Mouse (Mus musculus): ENCODE measurements around the gene Qrich1.

Gene Qrich1

DNA sequence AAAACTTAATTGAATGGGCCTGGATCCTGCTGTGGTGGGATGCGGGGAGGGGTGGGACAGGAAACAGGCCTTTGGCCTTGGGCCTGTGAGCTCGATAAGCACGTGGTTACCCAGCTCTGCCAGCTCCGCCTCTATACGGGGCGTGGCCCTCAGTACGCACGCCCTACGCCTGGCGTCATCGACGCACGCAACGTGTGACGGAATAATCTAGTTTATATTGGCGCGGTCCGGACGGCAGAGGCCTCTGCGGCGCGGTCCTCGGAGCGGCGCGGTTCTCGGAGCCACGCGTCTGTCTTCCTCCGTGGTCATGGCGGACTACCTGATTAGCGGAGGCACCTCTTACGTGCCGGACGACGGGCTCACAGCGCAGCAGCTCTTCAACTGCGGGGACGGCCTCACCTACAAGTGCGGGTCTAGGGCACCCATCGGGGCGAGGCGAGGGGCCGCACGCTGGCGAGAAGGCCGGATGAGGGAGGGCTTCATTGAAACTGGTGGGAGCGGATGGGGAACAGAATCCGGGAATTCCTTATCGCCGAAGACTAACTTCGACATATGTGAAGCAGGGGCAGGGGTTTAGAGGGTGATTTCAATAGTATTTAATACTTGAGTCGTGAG lies 43.7 kb downstream of the Qrich1 start, which contains the start of gene Impdh2:
Gene Impdh2, plus strand, starts transcription at position 60 of the 615 bp plus-strand sequence.
- in situ Hi-C loops (cut with MboI; ENCODE audit: unreplicated experiment in 2 of 2), result no loop called here

- in situ Hi-C loops (cut with MboI; ENCODE audit: unreplicated experiment in 2 of 2), result no loop called here
Measured at GRCm38 (mm10) chr9:108563671-108564070, 47.1 kb downstream of the Qrich1 start.

GRCm38 (mm10) chr9:108564131-108564530 lies 47.5 kb downstream of the Qrich1 start:
- in situ Hi-C loops (cut with MboI; ENCODE audit: unreplicated experiment in 2 of 2), result no loop called here

DNA sequence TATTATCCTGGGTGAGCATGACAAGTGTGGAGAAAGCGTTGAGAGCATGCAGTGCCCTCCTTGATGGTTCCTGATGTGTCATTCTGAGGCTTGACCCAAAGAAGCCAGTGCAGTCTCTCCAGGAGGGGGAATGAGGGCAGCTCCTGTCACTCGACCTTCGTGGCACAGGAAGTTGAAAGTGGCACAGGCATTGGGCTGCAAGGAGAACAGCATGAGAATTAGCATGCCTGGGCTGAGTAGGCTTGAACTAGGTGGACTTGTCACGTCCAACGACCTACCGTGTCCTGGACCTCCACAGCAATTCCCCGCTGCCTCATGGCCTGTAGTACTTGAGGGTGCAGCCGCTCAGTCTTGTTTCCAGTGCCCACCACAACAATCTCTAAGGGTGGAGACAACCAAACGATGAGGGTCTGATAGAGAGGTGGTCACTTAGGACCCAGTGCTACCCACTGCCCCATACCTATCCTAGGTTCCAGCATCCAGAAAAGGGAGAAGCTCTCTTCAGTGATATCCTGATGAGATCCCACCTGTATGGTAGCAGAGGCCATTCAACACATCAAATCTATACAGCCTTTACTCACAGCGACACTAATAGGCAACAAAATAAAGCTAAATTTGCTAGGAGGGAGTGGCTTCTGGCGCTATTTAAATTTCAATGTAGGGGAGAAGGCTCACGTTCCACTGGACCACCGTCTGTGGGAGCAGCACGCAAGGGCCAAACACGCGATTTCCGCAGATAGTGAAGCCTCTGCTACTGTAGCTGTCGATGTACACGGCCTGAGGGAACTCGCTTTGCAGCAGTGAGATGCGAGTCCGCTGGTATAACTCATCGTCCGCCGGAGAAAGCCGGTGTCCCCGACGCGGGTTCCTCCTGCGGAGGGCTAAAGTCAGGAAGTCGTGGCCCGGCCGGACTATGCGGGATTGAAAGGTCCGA lies 49.5 kb downstream of the Qrich1 start:
- in situ Hi-C loops (cut with MboI; ENCODE audit: unreplicated experiment in 2 of 2), result no loop called here

- in situ Hi-C loops (cut with MboI; ENCODE audit: unreplicated experiment in 2 of 2), result no loop called here
Measured at GRCm38 (mm10) chr9:108566815-108567776, 50.5 kb downstream of the Qrich1 start, which contains the start of gene Ndufaf3. Gene Ndufaf3 (minus strand): TSS chr9:108567434.

DNA sequence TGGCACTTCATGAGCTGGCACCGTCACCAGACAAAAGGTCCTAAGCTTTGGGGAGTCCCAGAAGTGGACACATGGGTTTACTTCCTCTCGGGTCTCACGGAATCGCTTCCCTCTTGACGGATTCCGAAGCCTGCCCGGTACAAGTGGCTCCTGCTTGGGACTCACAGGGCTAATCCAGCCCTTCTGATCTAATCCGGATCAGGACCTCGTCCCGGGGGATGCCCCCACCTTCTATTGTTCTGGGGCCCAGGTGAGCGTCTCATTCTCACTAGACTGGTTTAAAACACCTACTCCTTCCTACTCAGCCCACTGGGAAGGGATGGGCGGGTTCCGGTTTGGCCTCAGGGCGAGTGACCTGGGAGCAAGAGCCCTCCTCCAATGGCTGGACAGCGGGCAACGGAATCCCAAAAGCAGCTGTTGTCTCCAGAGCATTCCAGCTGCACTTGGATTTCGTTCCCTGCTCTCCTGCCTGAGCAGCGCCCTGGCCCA lies 51.4 kb downstream of the Qrich1 start:
- in situ Hi-C loops (cut with MboI; ENCODE audit: unreplicated experiment in 2 of 2), result no loop called here

- in situ Hi-C loops (cut with MboI; ENCODE audit: unreplicated experiment in 2 of 2), result no loop called here
Measured at GRCm38 (mm10) chr9:108568511-108568921, 51.9 kb downstream of the Qrich1 start.

DNA sequence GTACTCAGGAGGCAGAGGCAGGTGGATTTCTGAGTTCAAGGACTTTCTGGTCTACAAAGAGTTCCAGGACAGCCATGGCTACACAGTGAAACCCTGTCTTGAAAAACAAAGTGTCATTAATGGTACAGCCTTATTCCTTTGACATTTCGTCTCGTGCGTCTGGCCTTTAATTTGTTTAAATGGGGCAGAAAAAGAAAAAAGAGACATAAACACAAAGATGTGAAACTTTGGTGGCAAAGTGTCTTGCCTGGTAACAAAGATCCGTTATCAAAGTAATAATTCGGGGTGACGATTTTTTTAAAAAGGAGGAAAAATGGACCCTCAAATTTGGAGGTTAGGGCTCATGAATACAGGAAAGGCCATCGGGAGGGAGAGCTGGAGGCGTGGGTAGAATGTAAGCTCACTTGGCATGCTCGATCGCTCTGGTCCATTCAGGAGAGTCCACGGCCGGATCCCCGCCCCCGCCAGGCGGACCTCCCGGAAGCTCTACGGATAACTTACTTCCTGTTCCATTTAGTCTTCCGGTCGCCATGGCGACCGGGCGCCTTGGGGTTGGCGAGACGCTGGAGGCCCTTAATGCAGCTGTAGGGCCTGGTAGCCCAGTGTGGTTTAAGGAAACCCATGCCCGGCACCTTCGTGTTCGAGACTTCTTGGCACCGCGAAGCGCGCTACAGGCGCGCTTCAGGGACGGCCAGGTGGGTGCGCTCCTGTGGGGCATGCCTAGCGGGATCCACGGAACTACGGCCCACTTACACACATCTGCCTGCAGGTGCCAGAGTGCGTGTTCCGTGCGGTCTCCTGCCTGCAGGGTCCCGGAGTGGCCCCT lies 53.0 kb downstream of the Qrich1 start, which contains the start of gene Dalrd3:
Gene Dalrd3, plus strand, starts transcription at position 506 of the 826 bp plus-strand sequence.
- in situ Hi-C loops (cut with MboI; ENCODE audit: unreplicated experiment in 2 of 2), result no loop called here

- in situ Hi-C loops (cut with MboI; ENCODE audit: unreplicated experiment in 2 of 2), result no loop called here
Measured at GRCm38 (mm10) chr9:108570207-108570896, 53.7 kb downstream of the Qrich1 start.

DNA sequence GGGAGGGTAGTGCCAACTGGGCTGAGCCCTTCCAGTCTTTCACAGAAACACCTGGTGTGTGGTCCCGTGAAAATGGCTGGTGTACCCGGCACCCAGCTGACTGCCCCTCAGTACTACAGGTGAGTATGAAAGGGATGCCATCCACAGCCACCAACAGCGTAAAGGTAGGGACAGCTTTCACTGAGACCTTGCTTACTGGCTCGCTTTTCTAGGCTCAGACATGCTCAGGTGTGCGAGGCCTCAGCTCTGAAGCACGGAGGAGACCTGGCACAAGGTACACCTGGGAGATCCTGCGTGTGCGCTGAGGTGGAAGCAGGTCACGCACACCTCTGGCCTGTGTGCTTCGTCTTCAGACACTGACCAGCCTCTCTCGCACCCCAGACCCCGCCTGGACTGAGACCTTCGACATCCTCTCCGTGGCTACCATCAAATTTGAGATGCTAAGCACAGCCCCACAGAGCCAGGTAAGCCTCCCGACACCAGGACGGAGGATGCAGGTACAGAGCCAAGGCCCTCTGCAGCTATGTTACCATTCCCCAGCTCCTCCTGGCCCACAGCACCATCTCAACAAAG lies 54.9 kb downstream of the Qrich1 start:
- in situ Hi-C loops (cut with MboI; ENCODE audit: unreplicated experiment in 2 of 2), result no loop called here

- in situ Hi-C loops (cut with MboI; ENCODE audit: unreplicated experiment in 2 of 2), result no loop called here
Measured at GRCm38 (mm10) chr9:108572321-108572720, 55.7 kb downstream of the Qrich1 start.

GRCm38 (mm10) chr9:108573774-108574690 lies 57.4 kb downstream of the Qrich1 start:
- in situ Hi-C loops (cut with MboI; ENCODE audit: unreplicated experiment in 2 of 2), result no loop called here

DNA sequence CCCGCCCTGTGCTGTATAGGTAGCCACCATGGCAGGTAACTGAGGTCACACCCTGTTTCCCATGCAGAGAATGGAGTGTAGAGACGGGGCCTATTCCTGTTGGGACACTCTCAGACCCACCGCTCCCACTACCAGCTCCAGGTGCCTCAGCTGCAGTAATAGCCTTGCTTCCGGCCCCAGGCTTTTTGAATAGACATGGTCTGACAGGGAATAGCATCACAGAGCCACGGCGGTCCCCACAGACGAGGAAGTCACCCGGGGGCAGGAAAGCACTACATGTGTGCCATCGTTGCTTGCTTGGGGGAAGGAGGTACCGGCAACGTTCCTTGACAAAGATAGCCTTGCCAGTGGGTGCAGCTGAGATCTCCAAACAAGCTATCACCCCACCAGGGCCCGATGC lies 58.3 kb downstream of the Qrich1 start:
- in situ Hi-C loops (cut with MboI; ENCODE audit: unreplicated experiment in 2 of 2), result no loop called here

DNA sequence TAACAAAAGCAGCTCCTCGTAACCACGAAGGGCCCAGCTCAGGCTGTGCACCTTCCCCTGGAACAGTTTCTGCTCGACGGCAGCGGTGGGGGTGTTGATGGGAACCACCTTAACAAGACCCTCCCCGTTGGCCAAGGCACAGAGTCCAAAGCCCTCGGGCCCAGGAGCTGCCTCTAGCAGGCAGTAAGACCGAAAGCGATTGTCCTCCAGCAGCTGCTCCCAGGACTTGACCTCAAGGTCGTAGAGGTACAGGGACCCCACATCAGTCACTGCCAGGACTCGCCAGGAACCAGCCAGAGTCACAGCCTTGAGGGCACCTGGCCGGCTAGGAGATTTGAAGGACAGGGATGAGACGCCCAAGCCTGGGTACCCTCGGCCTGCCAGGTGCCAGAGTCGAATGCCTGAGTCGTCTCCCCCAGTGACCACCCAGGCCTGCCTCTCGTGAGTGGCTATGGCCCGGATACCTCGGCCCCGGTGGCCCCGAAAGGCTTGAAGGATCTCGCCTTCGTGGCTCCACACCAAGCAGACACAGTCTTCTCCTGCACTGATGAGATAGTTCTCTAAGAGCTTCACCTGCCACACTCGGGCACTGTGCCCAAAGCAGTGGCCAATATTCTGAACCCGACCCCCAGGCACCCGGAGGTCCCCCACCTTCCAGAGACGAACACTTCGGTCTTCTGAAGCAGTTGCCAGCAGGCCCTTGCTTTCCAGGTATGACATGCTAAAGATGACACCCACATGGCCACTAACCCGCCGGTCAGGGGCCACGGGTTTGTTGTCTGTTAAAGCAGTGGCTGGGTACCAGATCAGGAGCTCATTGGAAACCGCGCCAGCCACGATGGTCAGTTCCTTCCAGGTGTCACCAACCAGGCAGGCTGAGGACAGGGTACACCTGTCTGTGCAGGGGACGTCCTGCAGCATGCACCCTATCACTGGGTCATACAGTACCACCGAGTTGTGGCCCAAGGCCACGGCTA lies 59.0 kb downstream of the Qrich1 start:
- in situ Hi-C loops (cut with MboI; ENCODE audit: unreplicated experiment in 2 of 2), result no loop called here

GRCm38 (mm10) chr9:108577025-108577424 lies 60.4 kb downstream of the Qrich1 start:
- in situ Hi-C loops (cut with MboI; ENCODE audit: unreplicated experiment in 2 of 2), result no loop called here

GRCm38 (mm10) chr9:108577934-108578544 lies 61.4 kb downstream of the Qrich1 start:
- in situ Hi-C loops (cut with MboI; ENCODE audit: unreplicated experiment in 2 of 2), result no loop called here
